ENCODE assay signal across 10 mouse cellular contexts in the genomic region with DNA sequence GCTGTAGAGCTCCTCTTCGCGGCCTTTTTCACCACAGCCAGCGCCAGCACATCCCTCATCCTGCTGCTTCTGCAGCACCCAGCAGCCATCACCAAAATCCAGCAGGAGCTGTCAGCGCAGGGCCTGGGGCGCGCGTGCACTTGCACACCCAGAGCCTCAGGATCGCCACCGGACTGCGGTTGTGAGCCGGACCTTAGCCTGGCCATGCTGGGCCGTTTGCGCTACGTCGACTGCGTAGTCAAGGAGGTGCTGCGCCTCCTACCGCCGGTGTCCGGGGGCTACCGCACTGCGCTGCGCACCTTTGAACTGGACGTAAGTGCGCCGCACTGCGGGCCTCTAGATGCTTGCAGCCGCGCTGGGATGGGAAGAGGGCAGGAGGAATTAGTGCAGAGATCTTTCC. TPM values are rescaled to one million over a fixed set of nuclear protein-coding genes. Genes with fewer than 3 reads are reported as not detected.
DNase-seq lines count a peak whose midpoint lies in the region; ATAC-seq and TF ChIP-seq lines count a peak whose summit lies in the region.
"Had no signal": no experiment of that assay in that cellular context is flagged by ENCODE, and none has a peak within 500 bp of the region (broad histone marks: within the 10 kb centered on the region; RNA-seq: fewer than 3 reads in every experiment).

No protein-coding gene starts in this region.

- no peaks in the 10 kb centered on the region for H3K9me3 ChIP-seq in heart, embryonic 14.5 days (ENCODE audit: control insufficient read depth, low read length)
- H3K9me3 ChIP-seq in forebrain, postnatal 0 days (ENCODE audit: low read length), result no peaks in the 10 kb centered on the region
- no peaks in the 10 kb centered on the region for H3K9me3 ChIP-seq in midbrain, embryonic 11.5 days (ENCODE audit: control insufficient read depth, low read length)

- intact Hi-C loops in heart, postnatal 25 days (cut with DNase I), result no loop called here

- H3K4me3 ChIP-seq in heart, embryonic 14.5 days (ENCODE audit: control insufficient read depth in 1 of 2, insufficient read depth in 1 of 2, low read depth in 1 of 2, low read length in 2 of 2), result peak overlapping the region; percentile 3 to 7; a peak in 2 of 4 replicates
- H3K4me3 ChIP-seq in forebrain, postnatal 0 days (ENCODE audit: low read depth, low read length), result no peak overlapping the region
- H3K4me3 ChIP-seq in midbrain, embryonic 11.5 days (ENCODE audit: low read depth, low read length), result no peak overlapping the region
- H3K4me3 ChIP-seq: erythroblast, embryonic 14.5 days had no signal

- H3K9ac ChIP-seq in heart, embryonic 14.5 days (ENCODE audit: low read length), result no peak overlapping the region
- no peak overlapping the region for H3K9ac ChIP-seq in forebrain, postnatal 0 days
- H3K9ac ChIP-seq in midbrain, embryonic 11.5 days (ENCODE audit: low read length), result no peak overlapping the region

- peaks cover 0 to 8% of the 10 kb centered on the region in 2 experiments; a peak in 2 of 4 replicates for H3K4me1 ChIP-seq in heart, embryonic 14.5 days (ENCODE audit: control insufficient read depth in 2 of 2, insufficient read depth in 2 of 2, low read length in 2 of 2)
- H3K4me1 ChIP-seq in forebrain, postnatal 0 days (ENCODE audit: insufficient read depth), result peaks cover 4% of the 10 kb centered on the region; the same call in 1 of the 2 replicates
- peaks cover 1% of the 10 kb centered on the region; the same call in 1 of the 2 replicates for H3K4me1 ChIP-seq in midbrain, embryonic 11.5 days (ENCODE audit: control insufficient read depth, insufficient read depth, low read length)

- H3K4me2 ChIP-seq in heart, embryonic 14.5 days (ENCODE audit: low read length), result peak overlapping the region; percentile 1; the same call in 1 of the 2 replicates
- 0 out of 2 replicates have a peak overlapping the region, but pooled peaks have one; percentile 6 for H3K4me2 ChIP-seq in forebrain, postnatal 0 days (ENCODE audit: low read depth)
- peak overlapping the region; percentile 26 for H3K4me2 ChIP-seq in midbrain, embryonic 11.5 days

- peaks cover 100% of the 10 kb centered on the region for H3K27me3 ChIP-seq in heart, embryonic 14.5 days (ENCODE audit: control insufficient read depth, insufficient read depth, low read length)
- peaks cover 100% of the 10 kb centered on the region for H3K27me3 ChIP-seq in forebrain, postnatal 0 days (ENCODE audit: insufficient read depth, low read length)
- peaks cover 100% of the 10 kb centered on the region for H3K27me3 ChIP-seq in midbrain, embryonic 11.5 days (ENCODE audit: control insufficient read depth, insufficient read depth, low read length)

- no peaks in the 10 kb centered on the region for H3K36me3 ChIP-seq in heart, embryonic 14.5 days (ENCODE audit: control insufficient read depth, insufficient read depth, low read length)
- no peaks in the 10 kb centered on the region for H3K36me3 ChIP-seq in forebrain, postnatal 0 days (ENCODE audit: insufficient read depth)
- no peaks in the 10 kb centered on the region for H3K36me3 ChIP-seq in midbrain, embryonic 11.5 days (ENCODE audit: control insufficient read depth, insufficient read depth, low read length)

- WGBS in heart, embryonic 14.5 days, result 12% methylated on average over 29 of the region's 29 CpGs
- WGBS in forebrain, postnatal 0 days, result 1% methylated on average over 29 of the region's 29 CpGs
- WGBS in midbrain, embryonic 11.5 days, result 1% methylated on average over 29 of the region's 29 CpGs

- no peak for DNase-seq in heart, postnatal 25 days (ENCODE audit: low spot score)
- peak; percentile 29 for DNase-seq in brain, adult 2 months (ENCODE audit: low read depth, low spot score)
- no peak for DNase-seq in forebrain, postnatal 0 days
- DNase-seq in midbrain, embryonic 11.5 days (ENCODE audit: low spot score, missing footprints), result peak; percentile 93
- no peak for DNase-seq in frontal cortex, postnatal 25 days (ENCODE audit: low spot score in 2 of 2)
- no peak for DNase-seq in thymus, postnatal 36 days
- no peak for DNase-seq in adrenal gland, postnatal 4 days (ENCODE audit: low spot score in 2 of 2)

- no peak for ATAC-seq in heart, embryonic 14.5 days (ENCODE audit: insufficient number of reproducible peaks, insufficient read depth, low FRiP score, low read depth)
- ATAC-seq in forebrain, postnatal 0 days, result no peak; the same call in 1 of the 2 replicates
- 0 out of 2 replicates have a peak, but pooled peaks have one; percentile 39 for ATAC-seq in midbrain, embryonic 11.5 days (ENCODE audit: low FRiP score)

- H3K27ac ChIP-seq in heart, embryonic 14.5 days (replicated peaks in 1 of 2; ENCODE audit: control insufficient read depth in 1 of 2, insufficient read depth in 1 of 2, low read depth in 2 of 2, low read length in 2 of 2), result no peak overlapping the region
- H3K27ac ChIP-seq in forebrain, postnatal 0 days (ENCODE audit: low read depth, low read length), result no peak overlapping the region
- H3K27ac ChIP-seq in midbrain, embryonic 11.5 days (ENCODE audit: low read depth, low read length), result no peak overlapping the region

- TF ChIP-seq CTCF in forebrain, postnatal 0 days (IDR thresholded peaks at IDR 0.05; ENCODE audit: low read depth), result peak; percentile 47

RNA-seq across cellular contexts. Expression of gene Cyp26c1, which starts 5.3 kb away (rescaled TPM):
- polyA plus RNA-seq in heart, embryonic 14.5 days (2014; fragmentation: Nextera tagmentation; extraction: Ambion mirVana), result not detected in 2 replicates
- total RNA-seq in heart, postnatal 25 days (2021), result not detected
- not detected in 2 replicates for total RNA-seq in forebrain, postnatal 0 days (2014; rRNA removed)
- not detected in 2 replicates for polyA plus RNA-seq in forebrain, postnatal 0 days (2015; fragmentation: Nextera tagmentation; extraction: Ambion mirVana)
- polyA plus RNA-seq in midbrain, embryonic 11.5 days (2014; fragmentation: Nextera tagmentation; extraction: Ambion mirVana), result not detected in 2 replicates
- total RNA-seq in adrenal gland, postnatal 4 days (2021), result not detected
- polyA plus RNA-seq: erythroblast, embryonic 14.5 days had no signal

RNA-seq across cellular contexts. Expression of gene Cyp26a1, which starts 6.9 kb away (rescaled TPM):
- polyA plus RNA-seq in heart, embryonic 14.5 days (2014; fragmentation: Nextera tagmentation; extraction: Ambion mirVana), result 1.1 and 1.6 TPM in 2 replicates
- total RNA-seq in heart, postnatal 25 days (2021), result under 1 TPM in 1 of 2 experiments, not detected in 1; 0.14 TPM
- not detected in 2 replicates for total RNA-seq in forebrain, postnatal 0 days (2014; rRNA removed)
- polyA plus RNA-seq in forebrain, postnatal 0 days (2015; fragmentation: Nextera tagmentation; extraction: Ambion mirVana), result 0.13 and 0.42 TPM in 2 replicates
- 0.92 and 1.0 TPM in 2 replicates for polyA plus RNA-seq in midbrain, embryonic 11.5 days (2014; fragmentation: Nextera tagmentation; extraction: Ambion mirVana)
- total RNA-seq in adrenal gland, postnatal 4 days (2021), result under 1 TPM in 1 of 2 experiments, not detected in 1; 0.36 TPM
- total RNA-seq: MEL had no signal
- polyA plus RNA-seq: erythroblast, embryonic 14.5 days had no signal

Comparison
In these comparisons a context has a peak if more than half of its experiments do, and no peak if none do; other contexts are left out.
1. H3K4me3 ChIP-seq: peak in heart, embryonic 14.5 days (2 of 2); none in forebrain, postnatal 0 days (single experiment) and midbrain, embryonic 11.5 days (single experiment).
2. DNase-seq: peak in brain, adult 2 months (single experiment) and midbrain, embryonic 11.5 days (single experiment); none in heart, postnatal 25 days (single experiment), forebrain, postnatal 0 days (single experiment), frontal cortex, postnatal 25 days (0 of 2), thymus, postnatal 36 days (0 of 2) and adrenal gland, postnatal 4 days (0 of 2).
3. Peak in every context shown above with its lines, with median percentiles within 50 percentile points of each other: H3K4me2 ChIP-seq.